ENCODE assay signal across 15 mouse cellular contexts in genomic region chr2:74710929-74711543, GRCm38 (mm10). TPM values are rescaled to one million over a fixed set of nuclear protein-coding genes. Genes with fewer than 3 reads are reported as not detected.
A peak's percentile ranks its signal among the peaks of the same experiment; 100 is the strongest.
DNase-seq lines count a peak whose midpoint lies in the region; ATAC-seq lines count a peak whose summit lies in the region.
"Had no signal": no experiment of that assay in that cellular context is flagged by ENCODE, and none has a peak within 500 bp of the region (broad histone marks: within the 10 kb centered on the region; RNA-seq: fewer than 3 reads in every experiment).

No protein-coding gene starts in this region.

- no peaks in the 10 kb centered on the region for H3K9me3 ChIP-seq in heart, embryonic 13.5 days
- no peaks in the 10 kb centered on the region for H3K9me3 ChIP-seq in embryonic facial prominence, embryonic 14.5 days (ENCODE audit: control insufficient read depth, low read length)
- no peaks in the 10 kb centered on the region for H3K9me3 ChIP-seq in limb, embryonic 12.5 days
- H3K9me3 ChIP-seq: midbrain, embryonic 12.5 days had no signal

- H3K27ac ChIP-seq in heart, embryonic 13.5 days (replicated peaks), result no peak overlapping the region
- no peak overlapping the region for H3K27ac ChIP-seq in embryonic facial prominence, embryonic 14.5 days (replicated peaks; ENCODE audit: low read depth, low read length)
- H3K27ac ChIP-seq in limb, embryonic 12.5 days, result no peak overlapping the region
- H3K27ac ChIP-seq: midbrain, embryonic 12.5 days had no signal

- H3K36me3 ChIP-seq in heart, embryonic 13.5 days, result no peaks in the 10 kb centered on the region
- H3K36me3 ChIP-seq in embryonic facial prominence, embryonic 14.5 days (ENCODE audit: control insufficient read depth, insufficient read depth, low read length), result no peaks in the 10 kb centered on the region
- no peaks in the 10 kb centered on the region for H3K36me3 ChIP-seq in limb, embryonic 12.5 days
- H3K36me3 ChIP-seq: midbrain, embryonic 12.5 days had no signal

- no peak for DNase-seq in heart, adult 8-10 months (ENCODE audit: low spot score)
- peak; percentile 73 for DNase-seq in 3T3-L1 (ENCODE audit: low read depth, low spot score)
- DNase-seq in embryonic facial prominence, embryonic 14.5 days (ENCODE audit: low spot score), result no peak
- DNase-seq in left cerebral cortex, postnatal 25 days (ENCODE audit: low spot score in 2 of 2), result no peak
- DNase-seq in ovary, adult 18-20 months (ENCODE audit: low spot score), result no peak
- DNase-seq in urinary bladder, postnatal 4 days (ENCODE audit: low spot score in 2 of 2), result no peak
- DNase-seq: cerebellum, postnatal 25 days; lung, adult 2 months; thymus, postnatal 14 days had no signal

- H3K27me3 ChIP-seq in heart, embryonic 13.5 days (replicated peaks), result peaks cover 99% of the 10 kb centered on the region
- peaks cover 99% of the 10 kb centered on the region for H3K27me3 ChIP-seq in embryonic facial prominence, embryonic 14.5 days (replicated peaks; ENCODE audit: control insufficient read depth, insufficient read depth, low read length)
- H3K27me3 ChIP-seq in limb, embryonic 12.5 days, result peaks cover 86% of the 10 kb centered on the region

- WGBS in heart, embryonic 13.5 days, result under 1% methylated on average over 16 of the region's 16 CpGs
- 2% methylated on average over 16 of the region's 16 CpGs for WGBS in embryonic facial prominence, embryonic 14.5 days
- WGBS in limb, embryonic 12.5 days, result 2% methylated on average over 16 of the region's 16 CpGs

- H3K4me2 ChIP-seq in heart, embryonic 13.5 days, result peak overlapping the region; percentile 68; the same call in 1 of the 2 replicates
- H3K4me2 ChIP-seq in embryonic facial prominence, embryonic 14.5 days (ENCODE audit: low read depth, low read length), result peak overlapping the region; percentile 21
- peak overlapping the region; percentile 75 for H3K4me2 ChIP-seq in limb, embryonic 12.5 days

- no peak overlapping the region for H3K4me3 ChIP-seq in heart, embryonic 13.5 days
- peak overlapping the region; percentile 42; the same call in 1 of the 2 replicates for H3K4me3 ChIP-seq in embryonic facial prominence, embryonic 14.5 days (ENCODE audit: low read depth, low read length)
- H3K4me3 ChIP-seq in limb, embryonic 12.5 days (replicated peaks), result peak overlapping the region; percentile 55
- H3K4me3 ChIP-seq: erythroblast, embryonic 14.5 days had no signal

- H3K9ac ChIP-seq in heart, embryonic 13.5 days, result no peak overlapping the region
- H3K9ac ChIP-seq in embryonic facial prominence, embryonic 14.5 days (ENCODE audit: low read depth, low read length), result no peak overlapping the region
- H3K9ac ChIP-seq in limb, embryonic 12.5 days (replicated peaks), result peak overlapping the region; percentile 60; the same call in 1 of the 2 replicates
- H3K9ac ChIP-seq: midbrain, embryonic 12.5 days had no signal

- peaks cover 12% of the 10 kb centered on the region for H3K4me1 ChIP-seq in heart, embryonic 13.5 days
- peaks cover 2% of the 10 kb centered on the region; the same call in 1 of the 2 replicates for H3K4me1 ChIP-seq in embryonic facial prominence, embryonic 14.5 days (ENCODE audit: control insufficient read depth, insufficient read depth, low read length)
- peaks cover 47% of the 10 kb centered on the region for H3K4me1 ChIP-seq in limb, embryonic 12.5 days (replicated peaks)

- intact Hi-C loops in left cerebral cortex, postnatal 25 days (cut with DNase I), result no loop called here

- no peak for ATAC-seq in heart, embryonic 13.5 days (ENCODE audit: extremely low read depth, insufficient number of reproducible peaks, low FRiP score, low TSS enrichment)
- ATAC-seq in embryonic facial prominence, embryonic 14.5 days (ENCODE audit: low read depth), result no peak
- ATAC-seq in limb, embryonic 12.5 days (ENCODE audit: insufficient number of reproducible peaks, insufficient read depth, low FRiP score, low TSS enrichment, low read depth), result no peak

RNA-seq across cellular contexts. Expression of gene Hoxd3, which starts 0.7 kb away (rescaled TPM):
- polyA plus RNA-seq in heart, embryonic 13.5 days (2015; fragmentation: Nextera tagmentation; extraction: Ambion mirVana), result 0.74 and 0.89 TPM in 2 replicates
- total RNA-seq in heart, adult 8-10 months (2022), result under 1 TPM in 1 of 4 experiments, not detected in 3; 0.16 TPM
- 3.8 and 4.7 TPM in 2 replicates for polyA plus RNA-seq in embryonic facial prominence, embryonic 14.5 days (2014; fragmentation: Nextera tagmentation; extraction: Ambion mirVana)
- 1.4 and 1.5 TPM in 2 replicates for polyA plus RNA-seq in limb, embryonic 12.5 days (2016; fragmentation: Nextera tagmentation; extraction: Ambion mirVana)
- not detected for total RNA-seq in left cerebral cortex, postnatal 25 days (2021)
- total RNA-seq: left cerebral cortex, postnatal 14 days had no signal
- polyA plus RNA-seq: erythroblast, embryonic 14.5 days; midbrain, embryonic 12.5 days had no signal

RNA-seq across cellular contexts. Expression of gene Hoxd4, which starts 0.7 kb away (rescaled TPM):
- not detected in 2 replicates for polyA plus RNA-seq in heart, embryonic 13.5 days (2015; fragmentation: Nextera tagmentation; extraction: Ambion mirVana)
- under 1 TPM; 0.32 to 0.79 (median 0.38) TPM for total RNA-seq in heart, adult 8-10 months (2022)
- polyA plus RNA-seq in embryonic facial prominence, embryonic 14.5 days (2014; fragmentation: Nextera tagmentation; extraction: Ambion mirVana), result 0.63 and 0.82 TPM in 2 replicates
- polyA plus RNA-seq in limb, embryonic 12.5 days (2016; fragmentation: Nextera tagmentation; extraction: Ambion mirVana), result 0.55 and 0.78 TPM in 2 replicates
- not detected for total RNA-seq in left cerebral cortex, postnatal 25 days (2021)
- total RNA-seq: left cerebral cortex, postnatal 14 days had no signal
- polyA plus RNA-seq: midbrain, embryonic 12.5 days had no signal

RNA-seq across cellular contexts. Expression of gene Hoxd8, which starts 6.6 kb away (rescaled TPM):
- polyA plus RNA-seq in heart, embryonic 13.5 days (2015; fragmentation: Nextera tagmentation; extraction: Ambion mirVana), result 0.07 and 0.23 TPM in 2 replicates
- total RNA-seq in heart, adult 8-10 months (2022), result 1 to 10 TPM in 1 of 4 experiments, under 1 TPM in 3; 0.53 to 1.5 (median 0.76) TPM
- polyA plus RNA-seq in embryonic facial prominence, embryonic 14.5 days (2014; fragmentation: Nextera tagmentation; extraction: Ambion mirVana), result 8.7 and 10.3 TPM in 2 replicates
- 7.5 and 7.8 TPM in 2 replicates for polyA plus RNA-seq in limb, embryonic 12.5 days (2016; fragmentation: Nextera tagmentation; extraction: Ambion mirVana)
- under 1 TPM in 1 of 2 experiments, not detected in 1; 0.14 TPM for total RNA-seq in left cerebral cortex, postnatal 25 days (2021)
- total RNA-seq: left cerebral cortex, postnatal 14 days had no signal
- polyA plus RNA-seq: erythroblast, embryonic 14.5 days had no signal

RNA-seq across cellular contexts. Expression of gene Hoxd9, which starts 13.5 kb away (rescaled TPM):
- polyA plus RNA-seq in heart, embryonic 13.5 days (2015; fragmentation: Nextera tagmentation; extraction: Ambion mirVana), result not detected in 2 replicates
- total RNA-seq in heart, adult 8-10 months (2022), result under 1 TPM; 0.22 to 0.49 (median 0.48) TPM
- polyA plus RNA-seq in embryonic facial prominence, embryonic 14.5 days (2014; fragmentation: Nextera tagmentation; extraction: Ambion mirVana), result 2.0 and 2.3 TPM in 2 replicates
- 17.8 and 19.2 TPM in 2 replicates for polyA plus RNA-seq in limb, embryonic 12.5 days (2016; fragmentation: Nextera tagmentation; extraction: Ambion mirVana)
- not detected for total RNA-seq in left cerebral cortex, postnatal 25 days (2021)
- total RNA-seq: left cerebral cortex, postnatal 14 days had no signal
- polyA plus RNA-seq: erythroblast, embryonic 14.5 days; midbrain, embryonic 12.5 days had no signal

RNA-seq across cellular contexts. Expression of gene Gm28230, which starts 15.5 kb away (rescaled TPM):
- 0.09 TPM in 1 of 2 replicates, not detected in the other for polyA plus RNA-seq in heart, embryonic 13.5 days (2015; fragmentation: Nextera tagmentation; extraction: Ambion mirVana)
- total RNA-seq in heart, adult 8-10 months (2022), result not detected
- 0.13 TPM in 1 of 2 replicates, not detected in the other for polyA plus RNA-seq in embryonic facial prominence, embryonic 14.5 days (2014; fragmentation: Nextera tagmentation; extraction: Ambion mirVana)
- polyA plus RNA-seq in limb, embryonic 12.5 days (2016; fragmentation: Nextera tagmentation; extraction: Ambion mirVana), result 0.38 and 0.51 TPM in 2 replicates
- total RNA-seq in left cerebral cortex, postnatal 25 days (2021), result not detected
- total RNA-seq: left cerebral cortex, postnatal 14 days had no signal
- polyA plus RNA-seq: erythroblast, embryonic 14.5 days; heart, embryonic 14.5 days; midbrain, embryonic 12.5 days had no signal

Comparison
In these comparisons a context has a peak if more than half of its experiments do, and no peak if none do; other contexts are left out.
1. H3K4me2 ChIP-seq: peak in every context shown above with its lines; median percentile 75 in limb, embryonic 12.5 days; 68 in heart, embryonic 13.5 days; 21 in embryonic facial prominence, embryonic 14.5 days.